Mouse (Mus musculus) megakaryocyte, embryonic 14.5 days (primary cell): ENCODE measurements around the gene Otogl. TPM values are rescaled to one million over a fixed set of nuclear protein-coding genes. Genes with fewer than 3 reads are reported as not detected.

Experiments used
- H3K27me3 ChIP-seq: replicated peaks from 2 replicates; pipeline ENCODE3; 2012; ENCODE audit warnings: inconsistent platforms
- H3K36me3 ChIP-seq: replicated peaks from 2 replicates; pipeline ENCODE3; 2012; ENCODE audit warnings: low read length, inconsistent platforms, mixed read lengths
- H3K4me1 ChIP-seq: 2 replicates; pipeline ENCODE4 v1.6.1; 2012; ENCODE audit warnings: inconsistent platforms
- H3K4me3 ChIP-seq: replicated peaks from 2 replicates; pipeline ENCODE3; 2012; ENCODE audit warnings: moderate library complexity, mild to moderate bottlenecking, inconsistent platforms
- H3K9me3 ChIP-seq: 2 replicates; pipeline ENCODE4 v1.6.1; 2012; ENCODE audit warnings: inconsistent platforms
- FLI1 ChIP-seq: IDR thresholded peaks from 2 replicates; pipeline ENCODE4 v1.6.1; 2012; ENCODE audit warnings: low read length, inconsistent platforms, mixed read lengths
- GATA1 ChIP-seq: IDR thresholded peaks from 3 replicates; pipeline ENCODE4 v1.6.1; 2012; ENCODE audit warnings: mixed read lengths, low read length, inconsistent platforms, borderline replicate concordance
- polyA plus RNA-seq: library from polyadenylated mRNA; stranded (reverse); fragments of >175 nt; gene quantifications from 2 replicates; pipeline ENCODE4 v1.2.3, GENCODE M21; 2012; ENCODE audit warnings: low replicate concordance; ENCODE audit not compliant: insufficient read depth

Gene Otogl
- polyA plus RNA-seq, 1 experiment = not detected

DNA sequence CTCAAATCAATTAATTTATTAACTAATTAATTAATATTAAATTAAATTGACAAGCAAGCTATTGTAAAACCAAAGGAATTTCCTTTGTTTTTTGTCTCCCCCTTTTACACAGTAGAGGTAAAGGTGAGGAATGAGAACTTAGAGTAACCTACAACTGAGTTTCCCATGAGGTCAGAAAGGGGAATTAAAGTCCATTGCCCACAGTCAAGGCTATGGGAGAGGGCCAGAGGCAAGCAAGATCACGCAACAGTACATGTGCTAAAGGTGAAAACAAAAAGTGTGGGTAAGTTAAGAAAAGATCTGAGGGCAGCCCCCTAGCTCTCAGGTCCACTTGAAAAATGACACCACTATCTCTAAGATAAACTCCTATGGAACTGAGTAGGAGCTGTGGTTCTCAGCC, 9.2 kb upstream of the Otogl start:
- TF ChIP-seq FLI1 = no peak
- TF ChIP-seq GATA1 = no peak

DNA sequence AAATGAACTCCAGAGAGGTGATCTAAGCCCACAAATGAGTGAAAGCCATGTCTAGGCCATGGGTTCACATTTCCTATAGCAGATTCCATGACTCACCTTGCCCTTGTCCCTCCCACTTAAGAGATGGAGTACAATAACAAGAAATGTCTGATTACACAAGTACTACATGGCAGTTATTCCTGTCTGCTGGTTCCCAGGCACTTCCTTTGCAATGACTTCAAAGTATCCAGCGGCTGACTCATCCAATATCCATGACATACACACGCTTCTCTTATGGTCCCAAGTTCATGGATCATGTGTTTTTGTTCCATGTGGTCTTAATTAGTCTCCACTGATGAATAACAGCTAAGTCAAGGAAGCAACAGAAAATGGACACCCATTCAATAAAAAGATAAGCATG, 1.1 kb upstream of the Otogl start:
- Histone ChIP-seq H3K4me1 (no peaks in the 10 kb centered on the region), H3K9me3 (peaks cover 3% of the 10 kb centered on the region), H3K4me3 (no peak overlapping the region), H3K27me3 (no peaks in the 10 kb centered on the region), H3K36me3 (no peaks in the 10 kb centered on the region)
- no peak for TF ChIP-seq FLI1

More for the DNA sequence above, 9.2 kb upstream of the Otogl start:
- H3K4me3 ChIP-seq = no peak overlapping the region
- no peaks in the 10 kb centered on the region for H3K27me3 ChIP-seq
- peaks cover 9% of the 10 kb centered on the region; the same call in 1 of the 2 replicates for H3K4me1 ChIP-seq
- H3K9me3 ChIP-seq = peaks cover 6% of the 10 kb centered on the region; the same call in 1 of the 2 replicates
- no peaks in the 10 kb centered on the region for H3K36me3 ChIP-seq

DNA sequence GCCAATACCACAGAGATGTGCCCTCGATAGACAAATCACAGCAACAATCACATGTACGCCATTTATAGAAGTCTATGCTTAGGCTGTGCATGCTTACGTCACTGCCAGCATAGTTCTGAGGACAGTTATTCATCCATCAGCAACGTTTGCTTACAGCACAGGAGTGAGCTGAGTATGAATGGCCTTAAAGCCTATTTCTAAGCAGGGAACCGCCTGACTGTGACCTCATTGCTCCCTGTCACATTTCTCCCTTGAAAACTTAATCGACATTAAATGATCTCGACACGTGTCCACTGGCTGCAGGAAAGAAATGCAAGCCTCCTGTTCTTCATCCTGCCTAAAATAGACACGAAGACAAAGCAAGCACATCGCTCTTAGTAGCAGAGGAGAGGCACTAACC, 5.5 kb downstream of the Otogl start:
- Histone ChIP-seq H3K36me3 (no peaks in the 10 kb centered on the region), H3K9me3 (peaks cover 5% of the 10 kb centered on the region; the same call in 1 of the 2 replicates), H3K4me1 (no peaks in the 10 kb centered on the region), H3K4me3 (no peak overlapping the region), H3K27me3 (no peaks in the 10 kb centered on the region)
- TF ChIP-seq GATA1 = no peak

DNA sequence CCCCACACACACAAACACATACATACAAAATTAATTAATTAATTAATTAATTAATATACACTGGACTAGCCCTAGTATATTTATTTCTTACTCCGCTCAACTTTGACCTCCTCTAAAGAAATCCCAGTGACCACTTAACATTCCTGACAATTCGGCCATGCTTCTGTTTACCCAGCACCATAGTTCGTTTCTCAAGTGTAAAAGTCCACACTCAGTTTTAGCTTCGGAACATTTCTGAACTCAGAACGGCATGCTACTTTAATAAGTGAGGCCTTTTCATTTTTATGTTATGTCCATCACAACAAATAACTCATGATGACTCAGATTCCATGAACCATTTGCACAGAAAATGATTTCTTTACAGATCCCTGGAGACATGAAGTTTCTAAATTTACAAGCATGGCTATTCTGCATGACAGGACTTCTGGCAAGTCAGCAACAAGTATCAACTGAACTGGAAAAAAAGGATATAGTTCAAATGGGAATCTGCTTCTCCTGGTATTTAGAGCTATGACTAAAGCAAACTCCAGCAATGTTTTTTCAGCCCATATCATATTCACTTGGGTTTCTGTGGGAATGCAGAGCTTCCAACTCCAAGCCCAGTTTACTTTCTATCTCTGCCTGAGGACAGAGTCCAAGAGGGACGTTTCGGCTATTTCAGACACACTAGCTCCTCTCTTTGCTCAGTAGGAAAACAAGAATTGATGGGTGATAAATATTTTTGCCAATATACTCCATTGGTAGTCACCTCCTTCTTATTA, 6.5 kb downstream of the Otogl start:
- H3K9me3 ChIP-seq = peaks cover 5% of the 10 kb centered on the region; the same call in 1 of the 2 replicates

DNA sequence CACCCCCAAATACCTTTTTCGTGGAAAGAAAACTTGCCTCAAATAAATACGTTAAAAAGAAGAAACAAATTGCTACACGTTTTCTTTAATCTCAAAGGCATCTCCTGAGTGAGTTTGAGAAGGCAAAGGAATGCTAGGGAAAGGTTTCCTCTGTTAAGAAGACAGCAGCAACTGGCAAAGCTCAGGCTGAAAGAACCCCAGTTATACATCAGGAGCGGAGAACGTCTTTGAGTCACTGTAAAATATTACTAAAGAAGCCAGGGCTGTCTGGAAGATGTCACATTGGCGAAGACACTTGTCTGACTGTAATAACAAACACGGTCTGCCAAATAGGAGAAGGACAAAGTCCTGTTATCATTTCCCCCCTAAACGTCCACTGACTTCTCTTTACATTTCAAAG, 10.0 kb downstream of the Otogl start:
- no peaks in the 10 kb centered on the region for H3K4me1 ChIP-seq
- H3K36me3 ChIP-seq = no peaks in the 10 kb centered on the region
- H3K9me3 ChIP-seq = no peaks in the 10 kb centered on the region
- TF ChIP-seq FLI1 (no peak), GATA1 (no peak)
- H3K4me3 ChIP-seq = no peak overlapping the region
- H3K27me3 ChIP-seq = no peaks in the 10 kb centered on the region

More for the DNA sequence above, 6.5 kb downstream of the Otogl start:
- H3K4me1 ChIP-seq = no peaks in the 10 kb centered on the region
- TF ChIP-seq GATA1 (no peak), FLI1 (no peak)
- no peaks in the 10 kb centered on the region for H3K27me3 ChIP-seq
- H3K36me3 ChIP-seq = no peaks in the 10 kb centered on the region
- H3K4me3 ChIP-seq = no peak overlapping the region

DNA sequence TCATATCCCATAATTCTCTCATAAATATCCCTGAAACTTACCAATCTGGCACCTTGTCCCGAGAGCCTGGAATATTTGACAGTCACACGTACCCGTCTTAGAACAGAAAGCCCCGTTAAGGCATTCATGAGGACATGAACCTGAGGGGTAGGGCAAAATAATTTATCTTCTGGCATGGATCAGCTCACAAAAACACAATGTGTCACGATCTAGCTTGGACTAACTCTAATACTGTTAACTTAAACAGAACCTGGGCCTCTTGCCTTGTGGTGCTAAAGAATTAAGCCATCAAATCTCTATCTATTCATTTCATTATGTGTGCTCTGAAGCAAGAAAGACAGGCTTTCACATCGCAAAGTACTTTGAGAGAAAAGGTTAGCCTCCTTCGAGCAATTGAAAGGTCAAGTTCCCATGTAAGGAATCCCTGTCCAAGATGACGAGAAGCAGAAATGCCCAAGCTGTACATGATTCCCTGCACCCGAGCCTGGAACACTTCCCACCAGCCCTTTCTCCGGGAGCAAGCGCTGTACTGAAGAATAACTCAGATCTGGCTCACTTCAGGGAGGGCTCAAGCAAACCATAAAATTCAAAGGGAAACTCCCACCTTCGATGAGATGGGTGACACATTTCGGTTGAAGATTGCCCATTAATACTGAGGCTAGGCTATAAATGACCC, 10.6 kb downstream of the Otogl start:
- TF ChIP-seq FLI1 (no peak), GATA1 (no peak)
- Histone ChIP-seq H3K36me3 (no peaks in the 10 kb centered on the region), H3K9me3 (no peaks in the 10 kb centered on the region), H3K27me3 (no peaks in the 10 kb centered on the region), H3K4me3 (no peak overlapping the region), H3K4me1 (no peaks in the 10 kb centered on the region)

DNA sequence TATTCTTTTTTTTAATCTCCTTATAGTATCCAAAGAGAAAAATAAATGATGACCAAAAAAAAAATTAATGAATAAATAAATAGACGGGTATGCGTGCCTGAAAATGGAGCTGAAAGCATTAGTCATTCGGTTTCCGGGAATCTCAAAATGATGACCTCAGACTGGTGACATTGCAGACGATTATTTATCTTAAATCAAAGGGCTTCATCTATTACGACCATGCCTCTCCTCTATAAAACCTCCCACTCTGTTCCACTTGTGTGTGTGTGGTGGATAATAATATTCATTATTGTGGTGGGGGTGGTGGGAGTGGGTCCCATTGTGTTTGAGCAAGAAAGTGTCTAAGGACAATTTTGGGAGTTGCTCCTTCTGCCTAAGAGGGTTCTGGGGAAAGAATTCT, 12.0 kb downstream of the Otogl start:
- TF ChIP-seq FLI1 (no peak), GATA1 (no peak)
- no peak overlapping the region for H3K4me3 ChIP-seq
- H3K36me3 ChIP-seq = no peaks in the 10 kb centered on the region
- H3K9me3 ChIP-seq = no peaks in the 10 kb centered on the region
- H3K4me1 ChIP-seq = no peaks in the 10 kb centered on the region
- H3K27me3 ChIP-seq = no peaks in the 10 kb centered on the region

DNA sequence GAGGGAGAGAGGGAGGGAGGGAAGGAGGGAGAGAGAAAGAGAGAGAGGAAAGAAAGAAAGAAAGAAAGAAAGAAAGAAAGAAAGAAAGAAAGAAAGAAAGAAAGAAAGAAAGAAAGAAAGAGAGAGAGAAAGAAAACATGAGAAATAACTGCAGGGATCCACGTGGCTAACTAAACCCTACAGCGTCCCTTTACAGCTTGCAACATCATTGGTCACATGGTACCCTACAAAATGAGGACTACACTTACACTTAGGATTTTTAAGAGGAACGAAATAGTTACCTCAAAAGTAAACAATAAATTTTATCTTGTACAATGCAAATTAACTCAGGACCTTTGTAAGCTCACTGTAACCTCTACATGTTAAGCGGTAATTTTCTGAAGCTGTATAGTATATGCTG, 15.8 kb downstream of the Otogl start:
- Histone ChIP-seq H3K9me3 (no peaks in the 10 kb centered on the region), H3K4me1 (no peaks in the 10 kb centered on the region), H3K27me3 (no peaks in the 10 kb centered on the region), H3K36me3 (no peaks in the 10 kb centered on the region), H3K4me3 (no peak overlapping the region)
- no peak for TF ChIP-seq FLI1

DNA sequence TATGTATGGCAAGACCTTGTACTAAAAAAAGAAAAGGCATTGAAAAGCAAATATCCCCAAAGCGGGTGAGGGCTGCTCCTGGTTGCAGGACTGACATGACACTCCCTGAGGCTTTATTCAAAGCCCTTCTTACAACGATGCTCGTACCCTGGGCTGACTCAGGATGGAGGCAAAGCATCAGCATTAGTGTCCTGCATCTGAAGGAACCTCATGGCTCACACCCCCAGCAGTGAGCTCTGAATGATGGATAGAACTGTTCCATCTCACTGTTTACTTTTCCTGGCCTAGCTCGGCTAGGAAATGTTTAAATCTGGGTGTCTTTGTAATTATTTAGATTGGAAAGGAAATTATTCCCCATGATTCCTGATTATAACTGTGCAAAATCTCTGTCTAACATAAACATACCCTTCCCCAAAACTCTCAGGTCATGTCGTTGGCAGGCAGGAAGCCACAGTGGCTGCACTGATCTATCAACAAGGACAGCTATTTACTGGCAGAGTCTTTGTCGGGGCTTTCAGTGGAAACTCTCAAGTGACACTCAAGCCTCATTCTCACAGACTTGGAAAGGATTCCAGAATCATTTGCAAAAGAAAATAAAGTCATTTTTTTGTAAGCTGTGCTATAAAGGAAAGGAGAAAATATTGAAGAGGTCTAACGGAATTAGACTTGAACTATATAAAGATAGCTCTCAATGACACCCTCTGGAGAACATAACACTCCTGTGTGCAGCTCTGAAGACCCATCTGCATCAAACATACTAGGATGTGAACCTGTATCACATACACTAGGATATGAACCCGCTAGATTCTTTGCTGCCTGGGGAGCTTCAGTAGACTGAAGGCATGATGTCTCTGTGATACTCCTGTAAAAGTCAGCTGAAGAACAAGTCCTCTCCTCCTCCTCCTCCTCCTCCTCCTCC, 17.0 kb downstream of the Otogl start:
- Histone ChIP-seq H3K4me1 (no peaks in the 10 kb centered on the region), H3K4me3 (no peak overlapping the region), H3K36me3 (no peaks in the 10 kb centered on the region), H3K9me3 (no peaks in the 10 kb centered on the region), H3K27me3 (no peaks in the 10 kb centered on the region)
- TF ChIP-seq FLI1 (no peak), GATA1 (no peak)

DNA sequence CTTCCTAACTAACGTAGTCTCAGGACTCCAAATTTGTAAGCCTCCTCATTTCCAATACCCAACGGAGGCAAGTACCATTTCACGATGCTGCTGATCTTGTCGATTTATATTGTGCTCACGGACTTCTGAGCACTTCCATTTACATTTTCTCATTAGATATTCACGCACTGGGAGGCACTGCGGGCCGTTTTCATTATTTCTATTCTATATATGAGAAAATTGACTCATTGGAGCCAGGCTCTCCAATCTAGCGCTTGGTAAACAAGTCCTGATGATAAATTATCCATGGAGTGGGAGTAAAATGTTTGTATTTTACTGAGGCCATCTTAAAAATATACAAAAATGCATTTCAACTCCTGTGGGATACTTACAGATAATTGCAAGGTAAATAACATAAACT, 21.5 kb downstream of the Otogl start:
- Histone ChIP-seq H3K9me3 (no peaks in the 10 kb centered on the region), H3K4me1 (no peaks in the 10 kb centered on the region), H3K27me3 (no peaks in the 10 kb centered on the region), H3K36me3 (no peaks in the 10 kb centered on the region), H3K4me3 (no peak overlapping the region)
- TF ChIP-seq FLI1 (no peak), GATA1 (no peak)
